In the genomic region with DNA sequence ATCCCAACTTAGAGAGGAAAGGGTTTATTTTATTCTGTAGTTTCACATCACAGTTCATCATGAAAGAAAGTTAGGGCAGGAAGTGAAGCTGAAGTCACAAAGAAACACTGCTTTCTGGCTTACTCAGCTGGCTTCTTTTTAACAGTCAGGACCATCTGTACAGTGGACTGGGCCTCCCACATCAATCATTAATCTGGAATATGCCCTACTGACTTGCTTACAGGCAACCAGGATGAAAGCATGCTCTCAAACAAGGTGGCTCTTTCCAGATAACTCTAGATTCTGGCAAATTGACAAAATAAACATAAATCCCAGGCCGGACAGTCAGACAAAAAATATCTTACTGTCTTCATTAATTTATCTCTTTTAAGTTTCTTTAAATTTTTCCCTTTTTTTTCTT, we compare ENCODE assay signal across 15 mouse cellular contexts.
"Had no signal": no experiment of that assay in that cellular context is flagged by ENCODE, and none has a peak within 500 bp of the region (broad histone marks: within the 10 kb centered on the region; RNA-seq: fewer than 3 reads in every experiment).

No protein-coding gene starts in this region.

- H3K27me3 ChIP-seq: limb, embryonic 12.5 days; lung, embryonic 15.5 days; midbrain, embryonic 12.5 days; neural tube, embryonic 13.5 days had no signal

- H3K4me2 ChIP-seq: limb, embryonic 12.5 days; lung, embryonic 15.5 days; midbrain, embryonic 12.5 days; neural tube, embryonic 13.5 days had no signal

- H3K9ac ChIP-seq: limb, embryonic 12.5 days; liver, embryonic 14.5 days; lung, embryonic 15.5 days; midbrain, embryonic 12.5 days; neural tube, embryonic 13.5 days had no signal

- DNase-seq: lung, postnatal 14 days; retina, postnatal 1 day; right cerebral cortex, postnatal 4 days; spleen, adult 18-20 months; thymus, adult 18-20 months; thymus, postnatal 14 days had no signal

- H3K9me3 ChIP-seq: limb, embryonic 12.5 days; lung, embryonic 15.5 days; midbrain, embryonic 12.5 days; neural tube, embryonic 13.5 days had no signal

- H3K4me1 ChIP-seq: limb, embryonic 12.5 days; lung, embryonic 15.5 days; midbrain, embryonic 12.5 days; neural tube, embryonic 13.5 days had no signal

- H3K36me3 ChIP-seq: limb, embryonic 12.5 days; lung, embryonic 15.5 days; midbrain, embryonic 12.5 days; neural tube, embryonic 13.5 days had no signal

- ATAC-seq: hindbrain, postnatal 0 days; midbrain, embryonic 16.5 days had no signal

- H3K4me3 ChIP-seq: layer of hippocampus, adult 2 months; limb, embryonic 12.5 days; lung, embryonic 15.5 days; midbrain, embryonic 12.5 days; neural tube, embryonic 13.5 days had no signal

- H3K27ac ChIP-seq: hindbrain, postnatal 0 days; layer of hippocampus, adult 2 months; limb, embryonic 12.5 days; liver, embryonic 14.5 days; lung, embryonic 15.5 days; macrophage; midbrain, embryonic 12.5 days; neural tube, embryonic 13.5 days had no signal
